Mouse (Mus musculus): ENCODE measurements around the gene Ptpn7.
"Not testable (repeated sequence)": the region's sequence is repeated elsewhere in the genome, so short reads cannot be mapped to it uniquely, and the experiment has no call there.

Ptpn7 gene

DNA sequence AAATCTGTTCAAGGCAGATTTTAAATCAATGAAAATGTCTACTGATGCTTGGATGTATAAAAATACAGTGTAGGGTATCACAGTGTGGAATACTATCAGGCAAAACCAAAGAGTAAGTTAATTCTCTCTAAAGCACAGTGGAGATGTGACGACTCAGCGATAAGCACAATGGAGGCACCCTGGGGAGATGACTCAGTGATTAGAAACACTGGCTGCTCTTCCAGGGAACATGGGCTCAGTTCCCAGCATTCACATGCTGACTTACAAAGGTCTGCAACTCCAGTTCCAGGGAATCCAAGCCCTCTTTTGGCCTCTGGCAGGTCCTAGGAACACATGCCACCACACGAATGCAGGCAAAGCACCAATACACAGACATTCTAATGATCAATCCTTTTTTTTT is 55.7 kb downstream of the Ptpn7 start:
- no peak for DNase-seq

DNA sequence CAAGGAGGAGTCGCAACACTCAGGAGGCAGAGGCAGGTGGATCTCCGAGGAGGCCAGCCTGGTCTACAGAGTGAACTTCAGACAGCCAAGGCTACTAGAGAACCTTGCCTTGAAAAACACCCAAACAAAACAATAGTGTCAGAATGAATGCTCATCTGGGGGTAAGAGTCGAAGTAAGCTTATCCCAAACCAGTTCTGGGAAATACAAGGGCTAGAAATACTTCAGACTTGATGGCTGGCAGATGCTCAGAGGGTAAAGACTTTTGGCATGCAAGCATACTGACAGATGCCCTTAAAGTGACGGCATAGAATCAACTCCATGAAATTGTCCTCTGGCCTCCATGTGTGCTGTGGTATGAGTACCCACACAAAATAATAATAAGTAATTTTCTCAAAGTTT is 56.7 kb downstream of the Ptpn7 start:
- no peak for DNase-seq

DNA sequence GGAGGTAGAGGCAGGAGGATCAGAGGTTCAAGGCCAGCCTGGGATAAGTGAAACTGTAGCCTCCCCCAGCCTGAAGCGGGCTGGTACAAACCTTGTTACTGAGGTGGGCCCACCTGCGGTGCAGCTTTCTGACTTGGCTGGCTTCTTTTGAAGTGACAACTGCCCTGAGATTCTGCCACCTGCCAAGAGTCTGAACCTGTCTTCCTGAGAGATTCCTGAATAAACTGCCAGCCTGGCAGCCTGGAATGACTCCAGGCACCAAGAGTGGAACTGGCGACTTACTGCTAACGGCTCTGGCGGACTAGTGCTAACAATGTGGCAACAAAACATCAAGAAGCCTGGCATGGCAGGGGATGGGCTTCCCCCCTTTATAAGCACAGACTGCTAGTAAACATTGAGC is 61.8 kb downstream of the Ptpn7 start:
- DNase-seq: not testable (repeated sequence)
